Mouse (Mus musculus) lung, embryonic 14.5 days (tissue): Measurements from ENCODE around the gene Cacnb2. TPM values are rescaled to one million over a fixed set of nuclear protein-coding genes. Genes with fewer than 3 reads are reported as not detected.
A peak's percentile ranks its signal among the peaks of the same experiment; 100 is the strongest.

ENCODE experiments used
- ATAC-seq: fragments of 200-750 bp; cut with Nextera tagmentation; 2 replicates; pipeline ENCODE4 v1.8.0; 2017; ENCODE audit warnings: mild to moderate bottlenecking, moderate TSS enrichment, moderate library complexity; ENCODE audit not compliant: insufficient read depth
- DNase-seq: peaks from one replicate; pipeline ENCODE4 v3.0.0-alpha.2; 2015
- H3K27ac ChIP-seq: fragments of 300-500 bp; sonication (generic); 2 replicates; pipeline ENCODE4 v1.5.1; 2014; ENCODE audit warnings: low read depth, mild to moderate bottlenecking, moderate library complexity
- H3K27me3 ChIP-seq: fragments of 300-500 bp; sonication (generic); 2 replicates; pipeline ENCODE4 v1.6.1; 2014; ENCODE audit warnings: low read length, control low read depth; ENCODE audit not compliant: insufficient read depth
- H3K36me3 ChIP-seq: fragments of 300-500 bp; sonication (generic); 2 replicates; pipeline ENCODE4 v1.6.1; 2014; ENCODE audit warnings: control low read depth; ENCODE audit not compliant: insufficient read depth
- H3K4me1 ChIP-seq: fragments of 300-500 bp; sonication (generic); 2 replicates; pipeline ENCODE4 v1.6.1; 2014; ENCODE audit warnings: antibody characterized with exemption, control low read depth; ENCODE audit not compliant: insufficient read depth
- H3K4me2 ChIP-seq: fragments of 300-500 bp; sonication (generic); 2 replicates; pipeline ENCODE4 v1.6.1; 2014; ENCODE audit warnings: mild to moderate bottlenecking
- H3K4me3 ChIP-seq: fragments of 300-500 bp; sonication (generic); 2 replicates; pipeline ENCODE4 v1.5.1; 2014; ENCODE audit warnings: low read depth, low read length
- H3K9ac ChIP-seq: fragments of 300-500 bp; sonication (generic); 2 replicates; pipeline ENCODE4 v1.6.1; 2014
- H3K9me3 ChIP-seq: fragments of 300-500 bp; sonication (generic); 2 replicates; pipeline ENCODE4 v1.6.1; 2016; ENCODE audit warnings: low read depth, low read length, control low read depth
- CTCF ChIP-seq: IDR thresholded peaks from 2 replicates; pipeline ENCODE4 v1.5.1; 2016; ENCODE audit warnings: antibody characterized with exemption, low read depth
- WGBS: fragments of 180-500 bp; shearing (Covaris S2); extraction: QIAGEN DNeasy Blood & Tissue Kit; methylation state at CpG from one replicate; pipeline ENCODE4 v1.1.7; 2014; 5-methylcytosine and 5-hydroxymethylcytosine counted together
- polyA plus RNA-seq: library from polyadenylated mRNA; unstranded; fragments of >200 nt; fragmentation: Nextera tagmentation; extraction: Ambion mirVana; gene quantifications from 2 replicates; pipeline ENCODE4 v1.2.1, GENCODE M21; 2014

Cacnb2 gene
- polyA plus RNA-seq, 1 experiment from 2014 or later, result 9.8 TPM

DNA sequence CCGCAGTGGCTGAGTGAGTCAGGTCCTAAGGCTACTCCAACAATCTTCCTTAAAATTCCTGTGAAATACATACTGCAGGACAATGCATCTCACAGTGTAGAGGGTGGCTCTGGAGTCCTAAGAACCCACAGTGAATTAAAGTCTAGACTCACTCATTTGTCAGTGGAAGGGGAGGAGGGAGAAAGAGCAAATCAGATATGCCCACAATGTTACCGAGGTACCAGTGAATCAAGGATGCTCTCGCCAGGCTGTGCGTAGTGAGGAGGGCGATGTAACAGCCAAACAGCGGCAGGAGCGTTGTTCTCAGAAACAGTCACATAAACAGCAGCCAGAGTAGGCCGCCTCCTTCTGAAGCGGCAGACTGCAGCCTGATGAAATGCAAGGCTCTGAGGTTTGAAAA, 136.0 kb downstream of the Cacnb2 start:
- Histone ChIP-seq H3K4me2 (no peak overlapping the region), H3K4me3 (no peak overlapping the region), H3K36me3 (no peaks in the 10 kb centered on the region), H3K9me3 (no peaks in the 10 kb centered on the region), H3K4me1 (no peaks in the 10 kb centered on the region), H3K9ac (no peak overlapping the region), H3K27me3 (no peaks in the 10 kb centered on the region), H3K27ac (no peak overlapping the region)
- peak; percentile 30 for DNase-seq
- no peak for TF ChIP-seq CTCF
- 48% methylated on average over 9 of the region's 9 CpGs for WGBS
- ATAC-seq, result no peak; the same call in 1 of the 2 replicates

DNA sequence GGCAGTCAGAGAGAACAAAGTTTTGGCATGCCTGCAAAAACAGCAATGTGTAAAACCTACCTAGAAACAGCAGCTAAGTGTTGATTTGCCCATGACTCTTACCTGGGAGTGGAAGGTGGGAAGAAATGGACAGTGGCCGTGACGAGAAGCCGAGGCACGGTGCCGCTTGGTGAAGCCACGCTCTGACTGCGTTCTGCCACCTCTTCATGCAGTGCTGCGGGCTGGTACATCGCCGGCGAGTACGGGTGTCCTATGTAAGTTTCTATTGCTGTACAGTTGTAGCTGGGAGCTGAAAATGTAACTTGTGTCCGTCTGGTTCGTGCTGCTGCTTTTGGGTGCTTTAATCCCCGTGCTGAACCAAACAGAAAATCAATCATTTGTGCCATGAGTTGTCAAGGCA, 136.6 kb downstream of the Cacnb2 start:
- TF ChIP-seq CTCF, result no peak
- WGBS, result 66% methylated on average over 15 of the region's 15 CpGs
- no peak for DNase-seq
- Histone ChIP-seq H3K4me1 (no peaks in the 10 kb centered on the region), H3K27ac (no peak overlapping the region), H3K4me3 (no peak overlapping the region), H3K27me3 (no peaks in the 10 kb centered on the region), H3K9me3 (no peaks in the 10 kb centered on the region), H3K4me2 (no peak overlapping the region), H3K36me3 (no peaks in the 10 kb centered on the region), H3K9ac (no peak overlapping the region)
- no peak for ATAC-seq

DNA sequence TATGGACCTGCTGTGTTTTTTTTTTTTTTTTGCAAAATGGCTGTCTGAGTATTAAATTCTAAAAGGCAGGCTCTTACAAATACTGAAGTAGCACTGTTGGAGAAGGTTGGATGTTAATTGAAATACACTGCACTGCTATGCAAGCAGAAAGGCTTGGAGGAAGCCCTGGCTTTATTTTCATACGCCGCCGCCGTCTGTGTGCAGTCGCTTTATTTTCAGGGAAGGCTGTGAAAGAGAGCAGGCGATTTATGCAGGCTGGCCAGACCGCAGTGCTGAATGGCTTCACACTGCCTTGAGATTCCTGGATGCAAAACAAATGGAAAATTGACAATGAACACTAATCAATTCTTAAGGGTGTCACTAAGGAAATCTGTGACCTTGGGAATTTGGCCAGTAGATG, 137.5 kb downstream of the Cacnb2 start:
- no peak for TF ChIP-seq CTCF
- WGBS, result 58% methylated on average over 7 of the region's 7 CpGs
- no peaks in the 10 kb centered on the region for H3K4me1 ChIP-seq
- H3K27me3 ChIP-seq, result no peaks in the 10 kb centered on the region
- DNase-seq (peak; percentile 19), ATAC-seq (no peak)
- H3K4me3 ChIP-seq, result no peak overlapping the region
- H3K9ac ChIP-seq, result no peak overlapping the region
- H3K9me3 ChIP-seq, result no peaks in the 10 kb centered on the region
- no peak overlapping the region for H3K27ac ChIP-seq
- no peaks in the 10 kb centered on the region for H3K36me3 ChIP-seq
- H3K4me2 ChIP-seq, result no peak overlapping the region

DNA sequence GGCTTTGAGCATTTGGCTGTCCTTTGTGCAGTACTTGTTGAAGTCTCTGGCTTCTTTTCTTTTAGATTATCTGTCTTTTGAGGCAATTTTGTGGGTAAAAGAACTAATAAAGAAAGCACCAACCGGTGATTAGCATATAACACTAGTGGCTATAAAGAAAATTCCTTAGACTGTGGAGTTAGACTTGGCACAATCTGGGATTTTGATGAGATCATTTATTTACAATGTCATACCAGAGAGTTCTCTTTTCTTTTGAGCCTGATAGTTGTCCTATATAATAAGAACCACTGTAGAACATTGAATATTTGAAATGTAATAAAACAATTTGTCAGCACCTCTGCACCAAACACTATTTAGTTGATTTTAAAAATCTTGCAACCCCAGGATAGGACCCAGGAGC, 141.9 kb downstream of the Cacnb2 start:
- ATAC-seq, result no peak
- WGBS, result 74% methylated on average over 1 of the region's 1 CpGs
- TF ChIP-seq CTCF, result no peak

DNA sequence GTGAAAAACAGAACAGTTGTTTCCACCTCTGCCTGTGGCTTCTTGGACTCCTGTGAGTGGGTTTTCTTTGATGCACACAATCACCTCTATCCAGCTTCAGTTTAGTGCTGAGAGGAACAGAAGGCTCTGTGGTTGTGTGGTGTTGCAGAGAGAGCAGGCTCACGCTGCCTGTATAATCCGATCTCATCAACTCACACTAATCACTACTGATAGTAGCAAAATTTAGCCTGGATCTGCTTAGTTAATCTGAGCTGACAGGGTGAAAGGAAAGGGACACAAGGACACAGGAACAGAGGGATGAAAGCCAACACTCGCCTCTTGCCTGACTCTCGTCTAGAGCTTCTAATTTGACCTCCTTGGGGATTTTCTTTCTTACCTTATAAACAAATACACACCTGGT, 160.0 kb downstream of the Cacnb2 start:
- Histone ChIP-seq H3K4me1 (no peaks in the 10 kb centered on the region), H3K27me3 (no peaks in the 10 kb centered on the region), H3K36me3 (no peaks in the 10 kb centered on the region), H3K4me3 (no peak overlapping the region), H3K9me3 (no peaks in the 10 kb centered on the region), H3K9ac (no peak overlapping the region), H3K27ac (no peak overlapping the region), H3K4me2 (no peak overlapping the region)
- no peak for TF ChIP-seq CTCF
- no peak for ATAC-seq
- no peak for DNase-seq
- 62% methylated on average over 4 of the region's 4 CpGs for WGBS

More for the DNA sequence above, 141.9 kb downstream of the Cacnb2 start:
- Histone ChIP-seq H3K9ac (no peak overlapping the region), H3K27me3 (no peaks in the 10 kb centered on the region), H3K4me3 (no peak overlapping the region), H3K4me1 (no peaks in the 10 kb centered on the region), H3K4me2 (no peak overlapping the region), H3K36me3 (no peaks in the 10 kb centered on the region), H3K9me3 (no peaks in the 10 kb centered on the region), H3K27ac (no peak overlapping the region)
- peak; percentile 40 for DNase-seq

DNA sequence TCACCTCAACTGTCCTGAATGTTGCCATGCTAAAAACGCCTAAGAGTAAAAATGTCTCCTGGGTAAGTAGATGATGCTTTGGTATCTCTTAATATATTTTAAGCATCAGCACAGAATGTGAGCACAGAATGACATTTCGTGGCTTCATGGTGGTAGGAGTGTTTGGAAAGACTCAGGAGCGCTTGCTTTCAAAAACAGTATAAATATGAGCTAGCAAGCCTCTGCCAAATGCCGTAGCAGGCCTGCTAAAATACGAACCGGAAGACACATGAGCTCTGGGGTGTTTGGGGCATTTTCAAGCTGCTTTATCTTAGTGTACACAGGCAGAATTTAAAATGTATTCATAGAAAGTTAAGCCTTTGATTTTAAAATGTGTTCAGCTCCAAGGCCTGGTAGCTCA, 161.0 kb downstream of the Cacnb2 start:
- Histone ChIP-seq H3K9ac (no peak overlapping the region), H3K4me2 (no peak overlapping the region), H3K4me3 (no peak overlapping the region), H3K27me3 (no peaks in the 10 kb centered on the region), H3K9me3 (no peaks in the 10 kb centered on the region), H3K27ac (peak overlapping the region; percentile 4; the same call in 1 of the 2 replicates), H3K4me1 (no peaks in the 10 kb centered on the region), H3K36me3 (no peaks in the 10 kb centered on the region)
- ATAC-seq, result no peak
- 52% methylated on average over 6 of the region's 6 CpGs for WGBS
- DNase-seq, result peak; percentile 68
- no peak for TF ChIP-seq CTCF

DNA sequence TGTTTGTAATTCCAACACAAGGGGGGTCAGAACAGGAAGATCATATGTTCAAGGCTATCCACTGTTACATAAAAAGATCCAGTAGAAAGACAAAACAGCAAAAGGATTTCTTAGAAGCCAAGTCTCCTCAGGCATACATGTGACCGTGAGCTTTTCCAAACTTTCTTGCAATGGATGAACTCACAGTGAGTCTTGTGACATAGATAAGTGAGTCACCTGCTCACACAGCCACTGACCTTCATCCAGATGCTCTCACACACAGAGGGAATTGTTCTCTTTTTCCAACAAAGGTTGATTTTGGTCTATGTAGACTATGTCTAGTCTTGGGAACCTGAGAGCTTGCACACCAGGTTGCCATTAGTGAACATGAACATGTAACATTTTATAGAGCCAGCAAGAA, 166.6 kb downstream of the Cacnb2 start:
- no peak overlapping the region for H3K4me3 ChIP-seq
- 84% methylated on average over 1 of the region's 1 CpGs for WGBS
- H3K27me3 ChIP-seq, result no peaks in the 10 kb centered on the region
- H3K9me3 ChIP-seq, result no peaks in the 10 kb centered on the region
- TF ChIP-seq CTCF, result no peak
- H3K36me3 ChIP-seq, result no peaks in the 10 kb centered on the region
- no peak for DNase-seq
- H3K4me1 ChIP-seq, result no peaks in the 10 kb centered on the region
- no peak overlapping the region for H3K27ac ChIP-seq
- no peak for ATAC-seq
- H3K4me2 ChIP-seq, result no peak overlapping the region
- no peak overlapping the region for H3K9ac ChIP-seq

DNA sequence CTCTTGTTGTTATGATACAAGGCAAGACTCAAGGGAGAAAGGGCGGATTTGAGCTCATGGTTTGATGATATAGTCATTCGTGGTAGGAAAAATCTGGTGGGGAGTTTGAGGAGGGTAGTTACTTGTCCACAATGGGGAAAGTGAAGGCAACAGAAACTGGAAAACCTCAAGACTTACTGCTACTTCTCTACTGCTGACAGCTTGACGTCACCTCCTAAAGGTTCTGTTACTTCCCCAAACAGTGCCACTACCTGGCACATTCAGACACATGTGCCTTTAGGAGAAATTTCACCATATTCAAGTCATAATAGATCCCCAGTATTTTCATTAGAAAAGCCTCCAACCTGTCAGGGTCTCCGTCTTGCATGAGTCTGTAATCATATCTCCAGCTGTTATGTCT, 167.7 kb downstream of the Cacnb2 start:
- Histone ChIP-seq H3K4me3 (no peak overlapping the region), H3K4me1 (no peaks in the 10 kb centered on the region), H3K9me3 (no peaks in the 10 kb centered on the region), H3K27ac (no peak overlapping the region), H3K9ac (no peak overlapping the region), H3K4me2 (no peak overlapping the region), H3K36me3 (no peaks in the 10 kb centered on the region), H3K27me3 (no peaks in the 10 kb centered on the region)
- DNase-seq (no peak), ATAC-seq (no peak)
- 80% methylated on average over 4 of the region's 4 CpGs for whole genome bisulfite sequencing
- TF ChIP-seq CTCF, result no peak
